Mouse (Mus musculus): ENCODE results near the gene Kiss1r. TPM values are rescaled to one million over a fixed set of nuclear protein-coding genes. Genes with fewer than 3 reads are reported as not detected.
A peak's percentile ranks its signal among the peaks of the same experiment; 100 is the strongest.
"Not testable (repeated sequence)": the region's sequence is repeated elsewhere in the genome, so short reads cannot be mapped to it uniquely, and the experiment has no call there.

The Kiss1r gene
- total and polyA plus RNA-seq, 3 experiments: 0.10 to 1.5 (median 0.25) TPM

- no peak within 1 kb of the TSS for H3K9ac ChIP-seq (ENCODE audit: low read depth, low read length)
- DNase-seq: no peak
- TF ChIP-seq EP300 (IDR thresholded peaks at IDR 0.05; ENCODE audit: insufficient read depth, low read depth, low read length) (no peak), POLR2A (IDR thresholded peaks at IDR 0.05; ENCODE audit: insufficient read depth, low read depth, low read length) (no peak), CTCF (IDR thresholded peaks at IDR 0.05) (no peak)
- H3K36me3 ChIP-seq (ENCODE audit: control insufficient read depth, insufficient read depth, low read length): no peaks in the 10 kb centered on the region
- H3K27ac ChIP-seq: no peak within 1 kb of the TSS
- no peaks in the 10 kb centered on the region for H3K79me2 ChIP-seq (replicated peaks; ENCODE audit: control insufficient read depth, insufficient read depth, low read length)
- intact Hi-C loops (cut with DNase I): no loop called here
- H3K27me3 ChIP-seq (ENCODE audit: control insufficient read depth, insufficient read depth, low read length): no peaks in the 10 kb centered on the region
- 41% methylated on average over 5 of the region's 5 CpGs for WGBS
- H3K4me3 ChIP-seq: no peak within 1 kb of the TSS
- no peaks in the 10 kb centered on the region for H3K4me1 ChIP-seq (ENCODE audit: control insufficient read depth, insufficient read depth, low read length)
Observed at GRCm38 (mm10) chr10:79890670-79891069, 26.1 kb upstream of the Kiss1r start, which contains the start of gene Cfd. Gene Cfd (plus strand): TSS chr10:79890853.

DNA sequence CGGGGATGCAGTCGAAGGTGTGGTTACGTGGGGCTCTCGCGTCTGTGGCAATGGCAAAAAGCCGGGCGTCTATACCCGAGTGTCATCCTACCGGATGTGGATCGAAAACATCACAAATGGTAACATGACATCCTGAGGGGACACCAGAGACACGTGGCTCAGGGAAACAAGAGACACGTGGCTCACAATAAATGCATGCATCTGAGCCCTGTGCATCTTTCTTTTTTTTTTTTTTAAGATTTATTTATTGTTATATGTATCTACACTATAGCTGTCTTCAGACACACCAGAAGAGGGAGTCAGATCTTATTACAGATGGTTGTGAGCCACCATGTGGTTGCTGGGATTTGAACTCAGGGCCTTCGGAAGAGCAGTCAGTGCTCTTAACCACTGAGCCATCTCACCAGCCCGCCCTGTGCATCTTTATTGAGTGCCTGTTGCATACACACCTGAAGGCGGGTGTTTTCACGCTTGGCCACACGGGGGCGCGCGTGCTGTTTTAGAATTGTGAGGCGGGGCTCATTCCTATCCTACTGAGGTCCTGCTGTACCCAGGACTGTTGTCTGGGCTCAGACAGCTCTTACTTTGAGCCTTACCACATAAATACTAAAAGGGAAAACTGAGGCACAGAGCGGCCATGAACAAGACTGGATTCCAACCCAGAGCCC lies 24.2 kb upstream of the Kiss1r start:
- TF ChIP-seq CTCF (IDR thresholded peaks at IDR 0.05) (peak; percentile 85), EP300 (IDR thresholded peaks at IDR 0.05; ENCODE audit: insufficient read depth, low read depth, low read length) (0 out of 2 replicates have a peak, but pooled peaks have one; percentile 51)
- not testable (repeated sequence) for H3K9ac ChIP-seq (ENCODE audit: low read depth, low read length)
- 37% methylated on average over 22 of the region's 22 CpGs for WGBS

GRCm38 (mm10) chr10:79896306-79896705 lies 20.5 kb upstream of the Kiss1r start:
- TF ChIP-seq POLR2A (IDR thresholded peaks at IDR 0.05; ENCODE audit: insufficient read depth, low read depth, low read length) (no peak), EP300 (IDR thresholded peaks at IDR 0.05; ENCODE audit: insufficient read depth, low read depth, low read length) (no peak), CTCF (IDR thresholded peaks at IDR 0.05) (no peak)
- no peaks in the 10 kb centered on the region for H3K79me2 ChIP-seq (replicated peaks; ENCODE audit: control insufficient read depth, insufficient read depth, low read length)
- WGBS: 89% methylated on average over 16 of the region's 16 CpGs
- DNase-seq: peak in 1 of 2 experiments; percentile 15
- intact Hi-C loops (cut with DNase I): no loop called here
- no peaks in the 10 kb centered on the region for H3K27me3 ChIP-seq (ENCODE audit: control insufficient read depth, insufficient read depth, low read length)
- H3K4me3 ChIP-seq: no peak overlapping the region
- H3K4me1 ChIP-seq (ENCODE audit: control insufficient read depth, insufficient read depth, low read length): no peaks in the 10 kb centered on the region
- no peak overlapping the region for H3K27ac ChIP-seq
- H3K9ac ChIP-seq (ENCODE audit: low read depth, low read length): no peak overlapping the region
- no peaks in the 10 kb centered on the region for H3K36me3 ChIP-seq (ENCODE audit: control insufficient read depth, insufficient read depth, low read length)

More for the DNA sequence above, 24.2 kb upstream of the Kiss1r start:
- not testable (repeated sequence) for H3K4me3 ChIP-seq; H3K27ac ChIP-seq; H3K79me2 ChIP-seq (replicated peaks; ENCODE audit: control insufficient read depth, insufficient read depth, low read length); H3K36me3 ChIP-seq (ENCODE audit: control insufficient read depth, insufficient read depth, low read length); H3K27me3 ChIP-seq (ENCODE audit: control insufficient read depth, insufficient read depth, low read length); H3K4me1 ChIP-seq (ENCODE audit: control insufficient read depth, insufficient read depth, low read length)
- intact Hi-C loops (cut with DNase I): loop anchor here (1.0 to 2.0 kb wide), 2 partner anchors 33 to 66 kb away; no protein-coding TSS in a partner anchor
- peak; percentile 70 to 85 for DNase-seq

DNA sequence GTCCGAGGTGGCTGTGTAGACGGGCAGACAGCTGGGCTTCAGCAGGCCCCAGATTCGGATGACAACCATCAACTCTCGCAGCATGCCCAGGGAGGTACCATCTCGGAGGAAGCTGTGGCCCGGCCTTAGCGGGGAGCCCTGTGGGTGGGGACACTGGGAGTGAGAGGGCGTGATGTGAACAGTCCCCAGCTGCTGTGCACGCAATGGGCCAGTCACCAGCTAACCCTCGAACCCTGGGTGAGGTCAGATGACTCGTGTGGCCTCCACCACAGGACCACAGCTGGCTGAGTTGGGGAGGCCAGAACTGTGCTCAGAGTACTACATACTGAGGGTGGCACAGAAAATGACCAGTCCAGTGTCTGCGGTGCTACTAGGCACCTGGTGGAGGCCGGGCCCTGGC lies 20.0 kb upstream of the Kiss1r start:
- Histone ChIP-seq H3K9ac (ENCODE audit: low read depth, low read length) (no peak overlapping the region), H3K4me3 (no peak overlapping the region), H3K4me1 (ENCODE audit: control insufficient read depth, insufficient read depth, low read length) (no peaks in the 10 kb centered on the region), H3K27me3 (ENCODE audit: control insufficient read depth, insufficient read depth, low read length) (no peaks in the 10 kb centered on the region), H3K27ac (no peak overlapping the region), H3K79me2 (replicated peaks; ENCODE audit: control insufficient read depth, insufficient read depth, low read length) (no peaks in the 10 kb centered on the region), H3K36me3 (ENCODE audit: control insufficient read depth, insufficient read depth, low read length) (no peaks in the 10 kb centered on the region)
- peak in 1 of 2 experiments; percentile 10 for DNase-seq
- 91% methylated on average over 13 of the region's 13 CpGs for WGBS
- TF ChIP-seq POLR2A (IDR thresholded peaks at IDR 0.05; ENCODE audit: insufficient read depth, low read depth, low read length) (no peak), EP300 (IDR thresholded peaks at IDR 0.05; ENCODE audit: insufficient read depth, low read depth, low read length) (no peak), CTCF (IDR thresholded peaks at IDR 0.05) (no peak)
- intact Hi-C loops (cut with DNase I): no loop called here

DNA sequence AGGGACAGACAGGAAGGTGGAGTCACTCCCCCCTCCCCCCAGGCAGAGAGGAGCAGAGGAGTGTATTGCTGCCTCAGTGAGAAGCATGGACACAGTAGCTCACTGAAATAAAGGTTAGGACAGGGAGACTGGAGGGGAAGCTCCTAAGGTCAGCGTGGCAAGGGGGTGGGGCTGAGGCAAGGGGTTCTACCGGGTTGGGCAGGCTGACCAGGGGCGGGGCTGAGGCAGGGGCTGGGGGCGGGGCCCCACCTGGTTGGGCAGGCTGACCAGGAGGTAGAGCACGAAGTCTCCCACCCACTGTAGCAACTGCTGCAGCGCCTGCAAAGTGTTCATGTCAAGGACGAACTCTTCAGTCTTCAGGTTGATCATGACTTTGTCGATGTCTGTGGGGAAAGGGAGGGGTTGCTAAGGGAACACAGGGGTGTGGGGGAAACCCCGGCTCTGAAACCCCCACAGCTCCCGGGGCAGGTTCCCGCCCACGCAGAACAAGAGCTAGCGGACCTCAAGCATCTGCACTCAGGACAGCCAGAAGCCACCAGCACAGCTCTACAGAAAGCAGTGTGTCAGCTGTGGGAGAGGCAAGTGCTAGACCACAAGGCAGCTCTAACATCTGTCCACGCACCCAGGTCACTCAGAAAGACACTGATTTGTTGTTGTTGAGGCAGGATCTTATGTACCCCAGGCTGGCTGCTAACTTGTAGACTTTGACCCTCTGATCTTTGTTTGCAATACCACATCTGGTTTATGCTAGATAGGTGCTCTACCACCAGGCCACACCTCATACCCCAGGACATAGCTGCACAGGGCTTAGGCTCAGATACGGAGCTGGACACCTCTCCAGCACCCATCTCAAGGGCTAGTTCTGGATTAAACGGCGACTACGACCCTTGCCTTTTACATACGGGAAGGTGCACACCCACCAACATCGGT lies 19.2 kb upstream of the Kiss1r start:
- no peak overlapping the region for H3K9ac ChIP-seq (ENCODE audit: low read depth, low read length)
- WGBS: 67% methylated on average over 20 of the region's 20 CpGs
- H3K36me3 ChIP-seq (ENCODE audit: control insufficient read depth, insufficient read depth, low read length): no peaks in the 10 kb centered on the region
- no peak overlapping the region for H3K27ac ChIP-seq
- no peak overlapping the region for H3K4me3 ChIP-seq
- DNase-seq: no peak
- no peaks in the 10 kb centered on the region for H3K4me1 ChIP-seq (ENCODE audit: control insufficient read depth, insufficient read depth, low read length)
- intact Hi-C loops (cut with DNase I): no loop called here
- TF ChIP-seq EP300 (IDR thresholded peaks at IDR 0.05; ENCODE audit: insufficient read depth, low read depth, low read length): no peak
- no peak for TF ChIP-seq POLR2A (IDR thresholded peaks at IDR 0.05; ENCODE audit: insufficient read depth, low read depth, low read length)
- TF ChIP-seq CTCF (IDR thresholded peaks at IDR 0.05): no peak
- no peaks in the 10 kb centered on the region for H3K27me3 ChIP-seq (ENCODE audit: control insufficient read depth, insufficient read depth, low read length)
- H3K79me2 ChIP-seq (replicated peaks; ENCODE audit: control insufficient read depth, insufficient read depth, low read length): no peaks in the 10 kb centered on the region

All from heart, adult 2 months (tissue).